Mouse (Mus musculus): ENCODE data around the gene Rtbdn.

Rtbdn gene

DNA sequence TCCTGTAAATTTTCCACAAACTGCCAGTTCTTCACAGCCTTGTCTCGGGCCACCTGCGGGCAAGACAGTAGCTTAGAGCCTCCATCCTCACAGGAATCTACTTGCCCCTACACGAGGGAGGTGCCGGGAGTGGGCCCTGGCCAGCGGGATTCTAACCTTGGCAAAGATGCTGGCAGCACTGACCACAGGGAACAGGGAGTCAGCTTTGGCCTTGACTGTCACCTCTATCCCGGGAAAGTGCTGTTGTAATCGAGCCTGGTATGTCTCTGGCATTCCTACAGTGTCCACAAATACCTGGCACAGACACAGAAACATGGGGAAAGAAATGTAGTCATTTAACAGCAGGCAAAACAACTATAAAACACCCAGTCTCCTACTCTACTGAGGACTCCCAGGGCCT, 13.0 kb downstream of the Rtbdn start:
- no peak for DNase-seq (ENCODE audit: low read depth)

- peak; percentile 33 for DNase-seq (ENCODE audit: low read depth)
Observed at GRCm38 (mm10) chr8:84963952-84964351, 17.2 kb downstream of the Rtbdn start.

DNA sequence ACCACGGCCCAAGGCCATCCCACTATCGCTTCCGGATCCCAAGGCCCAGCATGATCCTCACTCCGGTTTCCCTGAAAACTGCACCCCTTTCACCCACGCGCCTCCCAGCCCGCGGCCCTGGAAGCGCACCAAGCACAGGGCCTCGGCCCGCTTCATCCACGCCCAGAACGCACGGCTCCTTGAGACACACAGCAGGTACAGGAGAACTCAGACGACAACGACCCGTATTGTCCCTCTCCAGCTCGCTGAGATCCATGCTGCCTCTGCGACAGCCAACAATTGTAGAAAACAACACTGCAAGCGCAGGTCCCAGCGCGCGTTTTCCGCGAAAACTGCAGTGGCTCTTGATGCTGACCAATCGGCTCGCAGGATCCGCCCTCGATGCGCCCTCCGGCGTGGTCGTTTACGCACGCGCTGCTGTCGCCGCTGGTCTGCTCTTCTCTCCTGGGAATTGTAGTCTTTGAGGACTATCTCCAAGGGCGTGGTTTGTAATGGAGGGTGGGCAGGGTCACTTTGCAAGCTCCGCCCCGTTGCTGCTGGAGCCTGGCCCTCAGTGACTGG, 19.0 kb downstream of the Rtbdn start:
- DNase-seq (ENCODE audit: low read depth): peak; percentile 98

DNA sequence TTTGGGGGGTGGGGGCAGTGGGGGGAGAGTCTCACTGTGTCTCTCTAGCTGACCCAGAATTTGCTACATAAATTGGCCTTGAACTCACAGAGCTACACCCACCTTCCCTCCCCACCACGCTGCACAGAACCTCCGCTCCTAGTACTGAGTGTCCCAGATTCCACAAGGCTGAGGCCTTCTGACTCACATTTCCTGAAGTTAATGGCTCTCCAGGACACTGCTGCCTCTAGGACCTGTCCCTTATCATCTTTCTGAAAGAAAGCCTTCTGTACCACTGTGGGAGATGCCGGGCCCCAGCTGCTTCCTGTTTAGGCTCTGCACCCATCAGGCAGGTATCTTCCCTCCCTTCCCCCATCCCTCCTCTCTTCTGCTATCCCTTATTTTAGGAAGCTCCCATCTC, 19.8 kb downstream of the Rtbdn start:
- peak; percentile 58 for DNase-seq (ENCODE audit: low read depth)

- DNase-seq (ENCODE audit: low read depth): no peak
Observed at GRCm38 (mm10) chr8:84967532-84968304, 20.9 kb downstream of the Rtbdn start.

- peak; percentile 63 for DNase-seq (ENCODE audit: low read depth)
Observed at GRCm38 (mm10) chr8:84968650-84969049, 21.9 kb downstream of the Rtbdn start.

DNA sequence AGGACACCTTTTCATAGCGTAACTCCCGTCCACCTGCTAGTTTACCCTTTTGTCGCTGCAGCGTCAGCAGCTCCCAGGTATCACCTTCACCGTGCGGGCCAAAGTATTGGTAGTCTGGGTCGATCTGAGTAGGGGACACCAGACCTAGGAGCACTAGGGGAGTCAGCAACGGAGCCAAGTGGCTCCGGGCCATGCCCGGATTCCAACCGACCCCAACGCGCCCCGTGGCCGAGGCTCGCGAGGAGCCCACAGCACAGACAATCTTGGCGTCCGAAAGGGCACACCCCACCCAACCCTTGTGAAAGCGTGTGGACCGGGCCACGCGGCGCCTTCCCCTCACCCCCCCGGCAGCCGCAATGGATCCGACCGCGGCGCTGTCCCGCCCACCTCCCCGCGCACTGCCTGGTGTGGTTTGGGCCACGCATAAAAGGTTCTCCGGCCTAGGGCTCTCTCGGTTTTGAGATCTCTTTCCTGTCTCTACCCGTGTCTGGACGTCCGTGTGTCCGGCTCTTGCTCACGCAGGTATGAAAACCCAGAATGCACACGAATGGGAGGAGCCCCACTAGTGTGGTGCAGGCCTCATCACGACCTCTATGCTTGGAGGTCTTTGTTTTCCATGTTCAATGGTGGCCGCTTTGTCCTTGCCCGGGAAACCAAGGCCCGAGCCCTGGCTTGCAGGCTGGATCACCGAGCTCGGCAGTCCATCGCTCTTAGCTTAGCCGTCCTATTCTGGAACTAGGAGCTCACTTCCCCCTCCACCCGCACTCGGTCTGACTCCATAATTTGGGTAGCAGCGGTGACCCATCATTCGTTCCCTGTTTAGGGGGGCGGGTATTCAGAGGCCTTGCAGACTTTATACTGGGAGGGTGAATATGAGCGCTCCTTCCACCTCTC, 22.7 kb downstream of the Rtbdn start, which contains the start of the genes Gm49661, Prdx2 and Rnaseh2a:
Gm49661 (minus strand) TSS at position 193 of the 894 bp plus-strand sequence.
Prdx2 (plus strand) TSS at position 347 of the 894 bp plus-strand sequence.
Rnaseh2a (minus strand) TSS at position 527 of the 894 bp plus-strand sequence.
- DNase-seq (ENCODE audit: low read depth): peak; percentile 77

DNA sequence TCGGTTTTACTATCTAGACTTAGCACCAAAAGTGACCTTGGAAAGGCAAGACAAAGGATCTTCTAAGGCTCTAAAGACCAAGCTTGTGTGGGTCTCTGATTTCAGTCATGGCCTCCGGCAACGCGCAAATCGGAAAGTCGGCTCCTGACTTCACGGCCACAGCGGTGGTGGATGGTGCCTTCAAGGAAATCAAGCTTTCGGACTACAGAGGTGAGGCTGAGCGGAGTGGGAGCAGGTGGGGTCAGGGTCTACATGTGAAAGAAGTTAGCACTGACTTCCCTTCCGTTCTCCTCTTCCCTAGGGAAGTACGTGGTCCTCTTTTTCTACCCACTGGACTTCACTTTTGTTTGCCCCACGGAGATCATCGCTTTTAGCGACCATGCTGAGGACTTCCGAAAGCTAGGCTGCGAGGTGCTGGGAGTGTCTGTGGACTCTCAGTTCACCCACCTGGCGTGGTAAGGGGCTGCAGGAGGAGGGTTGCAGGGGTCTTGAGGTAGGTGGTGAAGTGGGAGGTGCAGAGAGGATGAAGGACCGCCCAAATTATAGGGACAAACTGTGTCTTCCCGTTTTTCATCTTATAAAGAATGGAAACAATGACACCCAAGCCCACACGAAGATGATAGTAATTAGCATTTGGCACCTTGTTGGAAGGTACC, 23.5 kb downstream of the Rtbdn start:
- no peak for DNase-seq (ENCODE audit: low read depth)

DNA sequence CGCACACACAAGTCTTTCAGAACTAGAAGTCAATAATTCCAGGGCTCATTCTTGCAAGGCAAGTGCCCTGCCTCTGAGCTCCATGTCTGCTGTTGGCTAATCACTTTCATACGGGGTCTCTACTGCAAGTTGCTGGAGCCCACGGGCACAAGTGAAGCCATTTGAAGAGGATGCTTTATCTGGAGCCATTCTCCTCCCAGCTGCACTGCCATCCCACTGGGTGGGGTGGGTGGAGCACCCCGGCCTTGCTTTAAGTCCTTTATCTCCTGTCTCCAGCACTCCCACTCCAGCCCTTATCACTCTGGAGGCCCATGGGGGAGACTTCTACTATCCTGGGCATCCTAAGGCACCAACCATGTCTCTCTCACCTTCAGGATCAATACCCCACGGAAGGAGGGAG, 24.1 kb downstream of the Rtbdn start:
- no peak for DNase-seq (ENCODE audit: low read depth)

- DNase-seq (ENCODE audit: low read depth): no peak
Observed at GRCm38 (mm10) chr8:84973079-84973478, 26.3 kb downstream of the Rtbdn start.

- DNase-seq (ENCODE audit: low read depth): peak; percentile 85
Observed at GRCm38 (mm10) chr8:84973803-84974542, 27.2 kb downstream of the Rtbdn start.

GRCm38 (mm10) chr8:84974543-84975142, 27.9 kb downstream of the Rtbdn start:
- DNase-seq (ENCODE audit: low read depth): peak; percentile 69

DNA sequence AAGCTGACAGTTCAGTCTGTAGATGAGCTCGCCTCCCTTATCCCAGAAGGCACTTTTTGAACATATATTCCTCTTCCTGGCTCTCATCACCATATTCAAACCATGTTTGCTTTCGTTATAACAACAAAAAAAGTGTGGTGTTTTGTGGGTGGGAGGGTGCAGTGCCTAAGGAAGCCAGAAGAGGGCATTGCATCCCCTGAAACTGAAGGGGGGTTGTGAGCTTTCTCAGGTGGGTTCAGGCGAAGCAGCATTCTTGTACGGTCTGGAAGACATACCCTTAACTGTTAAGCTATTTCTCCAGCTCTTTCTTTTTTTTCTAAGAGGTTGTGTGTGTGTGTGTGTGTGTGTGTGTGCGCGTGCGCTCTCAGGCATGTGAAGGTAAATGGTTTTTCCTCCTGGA, 28.6 kb downstream of the Rtbdn start:
- peak; percentile 90 for DNase-seq (ENCODE audit: low read depth)

GRCm38 (mm10) chr8:84976031-84976762, 29.4 kb downstream of the Rtbdn start:
- peak; percentile 94 for DNase-seq (ENCODE audit: low read depth)

DNA sequence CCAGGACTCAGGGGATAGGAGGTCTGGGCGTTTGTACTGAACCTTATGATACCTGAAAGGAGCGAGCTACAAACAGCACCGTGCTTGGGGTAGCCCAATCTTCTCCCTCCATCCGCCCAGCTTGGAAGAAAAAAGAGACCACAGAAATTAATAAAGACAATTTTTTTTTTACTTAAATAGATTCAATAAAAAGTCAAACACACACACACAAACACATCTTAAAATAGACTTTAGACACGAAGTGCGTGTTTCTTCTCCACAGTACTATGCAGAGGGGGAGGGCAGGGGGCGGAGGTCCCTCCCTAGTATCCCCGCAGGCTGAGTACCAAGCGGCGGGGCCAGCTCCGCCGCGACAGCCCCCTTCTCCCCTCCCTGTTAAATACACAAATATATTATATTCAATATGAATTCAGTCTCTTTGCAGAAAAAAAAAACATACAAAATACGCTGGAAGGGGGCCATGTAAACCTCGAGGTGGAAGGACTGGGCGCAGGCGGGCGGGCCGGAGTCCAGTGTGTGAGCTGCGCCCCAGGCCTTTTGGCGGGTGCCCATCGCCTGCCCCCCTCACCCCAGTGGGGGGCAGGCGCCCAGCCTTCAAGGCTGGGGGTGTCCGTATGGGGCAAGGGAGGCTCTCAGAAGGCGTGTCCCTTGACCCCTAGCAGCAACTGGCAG, 30.1 kb downstream of the Rtbdn start:
- no peak for DNase-seq (ENCODE audit: low read depth)

GRCm38 (mm10) chr8:84977435-84978247, 30.9 kb downstream of the Rtbdn start:
- DNase-seq (ENCODE audit: low read depth): peak; percentile 77

GRCm38 (mm10) chr8:84978248-84978940, 31.6 kb downstream of the Rtbdn start, which contains the start of gene Junb:
Gene Junb (minus strand): TSS chr8:84978718.
- peak; percentile 98 for DNase-seq (ENCODE audit: low read depth)
